Mouse (Mus musculus): ENCODE results near the gene Plekha7. TPM values are rescaled to one million over a fixed set of nuclear protein-coding genes. Genes with fewer than 3 reads are reported as not detected.
"Not testable (repeated sequence)": the region's sequence is repeated elsewhere in the genome, so short reads cannot be mapped to it uniquely, and the experiment has no call there.

Plekha7 gene
- polyA plus RNA-seq, 1 experiment, result 24.4 TPM

GRCm38 (mm10) chr7:116110661-116111060, 197.5 kb downstream of the Plekha7 start:
- TF ChIP-seq CTCF (IDR thresholded peaks at IDR 0.05; ENCODE audit: borderline replicate concordance, control insufficient read depth, extremely low read depth, insufficient read depth, low read length, poor library complexity) (no peak), POLR2A (IDR thresholded peaks at IDR 0.05; ENCODE audit: control insufficient read depth, extremely low read depth, insufficient read depth, low read length, poor library complexity) (no peak)
- Histone ChIP-seq H3K4me1 (replicated peaks; ENCODE audit: control insufficient read depth, insufficient read depth, low read length) (no peaks in the 10 kb centered on the region), H3K4me3 (ENCODE audit: control insufficient read depth, insufficient read depth, low read length) (no peak overlapping the region), H3K27me3 (ENCODE audit: control insufficient read depth, insufficient read depth, low read length) (no peaks in the 10 kb centered on the region), H3K27ac (ENCODE audit: control insufficient read depth, insufficient read depth, low read length) (no peak overlapping the region), H3K36me3 (ENCODE audit: control insufficient read depth, insufficient read depth, low read length) (peaks cover 10% of the 10 kb centered on the region)
- DNase-seq, result no peak
- WGBS, result 81% methylated on average over 3 of the region's 3 CpGs

- TF ChIP-seq CTCF (IDR thresholded peaks at IDR 0.05; ENCODE audit: borderline replicate concordance, control insufficient read depth, extremely low read depth, insufficient read depth, low read length, poor library complexity) (no peak), POLR2A (IDR thresholded peaks at IDR 0.05; ENCODE audit: control insufficient read depth, extremely low read depth, insufficient read depth, low read length, poor library complexity) (no peak)
- WGBS, result 98% methylated on average over 9 of the region's 9 CpGs
- H3K4me1 ChIP-seq (replicated peaks; ENCODE audit: control insufficient read depth, insufficient read depth, low read length), result no peaks in the 10 kb centered on the region
- H3K4me3 ChIP-seq (ENCODE audit: control insufficient read depth, insufficient read depth, low read length), result no peak overlapping the region
- peaks cover 45% of the 10 kb centered on the region for H3K36me3 ChIP-seq (ENCODE audit: control insufficient read depth, insufficient read depth, low read length)
- H3K27me3 ChIP-seq (ENCODE audit: control insufficient read depth, insufficient read depth, low read length), result no peaks in the 10 kb centered on the region
- DNase-seq, result no peak
- H3K27ac ChIP-seq (ENCODE audit: control insufficient read depth, insufficient read depth, low read length), result no peak overlapping the region
Observed at GRCm38 (mm10) chr7:116103091-116103490, 205.1 kb downstream of the Plekha7 start.

- Histone ChIP-seq H3K4me3 (ENCODE audit: control insufficient read depth, insufficient read depth, low read length) (no peak overlapping the region), H3K27ac (ENCODE audit: control insufficient read depth, insufficient read depth, low read length) (no peak overlapping the region), H3K4me1 (replicated peaks; ENCODE audit: control insufficient read depth, insufficient read depth, low read length) (no peaks in the 10 kb centered on the region), H3K36me3 (ENCODE audit: control insufficient read depth, insufficient read depth, low read length) (peaks cover 28% of the 10 kb centered on the region), H3K27me3 (ENCODE audit: control insufficient read depth, insufficient read depth, low read length) (no peaks in the 10 kb centered on the region)
- DNase-seq, result no peak
- TF ChIP-seq POLR2A (IDR thresholded peaks at IDR 0.05; ENCODE audit: control insufficient read depth, extremely low read depth, insufficient read depth, low read length, poor library complexity) (no peak), CTCF (IDR thresholded peaks at IDR 0.05; ENCODE audit: borderline replicate concordance, control insufficient read depth, extremely low read depth, insufficient read depth, low read length, poor library complexity) (no peak)
- WGBS, result 96% methylated on average over 7 of the region's 7 CpGs
Observed at GRCm38 (mm10) chr7:116099952-116100528, 208.1 kb downstream of the Plekha7 start.

- H3K27me3 ChIP-seq (ENCODE audit: control insufficient read depth, insufficient read depth, low read length), result no peaks in the 10 kb centered on the region
- no peaks in the 10 kb centered on the region for H3K36me3 ChIP-seq (ENCODE audit: control insufficient read depth, insufficient read depth, low read length)
- peak overlapping the region; percentile 63 for H3K4me3 ChIP-seq (ENCODE audit: control insufficient read depth, insufficient read depth, low read length)
- no peak for DNase-seq
- TF ChIP-seq CTCF (IDR thresholded peaks at IDR 0.05; ENCODE audit: borderline replicate concordance, control insufficient read depth, extremely low read depth, insufficient read depth, low read length, poor library complexity), result no peak
- no peak for TF ChIP-seq POLR2A (IDR thresholded peaks at IDR 0.05; ENCODE audit: control insufficient read depth, extremely low read depth, insufficient read depth, low read length, poor library complexity)
- peak overlapping the region; percentile 6; the same call in 1 of the 2 replicates for H3K27ac ChIP-seq (ENCODE audit: control insufficient read depth, insufficient read depth, low read length)
- under 1% methylated on average over 19 of the region's 19 CpGs for whole genome bisulfite sequencing
- peaks cover 2% of the 10 kb centered on the region; the same call in 1 of the 2 replicates for H3K4me1 ChIP-seq (replicated peaks; ENCODE audit: control insufficient read depth, insufficient read depth, low read length)
Observed at GRCm38 (mm10) chr7:116093466-116093850, 214.7 kb downstream of the Plekha7 start.

GRCm38 (mm10) chr7:116092710-116093465, 215.3 kb downstream of the Plekha7 start:
- TF ChIP-seq CTCF (IDR thresholded peaks at IDR 0.05; ENCODE audit: borderline replicate concordance, control insufficient read depth, extremely low read depth, insufficient read depth, low read length, poor library complexity) (peak; percentile 64; the same call in 1 of the 2 replicates), POLR2A (IDR thresholded peaks at IDR 0.05; ENCODE audit: control insufficient read depth, extremely low read depth, insufficient read depth, low read length, poor library complexity) (peak; percentile 83)
- H3K27ac ChIP-seq (ENCODE audit: control insufficient read depth, insufficient read depth, low read length), result peak overlapping the region; percentile 28; the same call in 1 of the 2 replicates
- peaks cover 2% of the 10 kb centered on the region; the same call in 1 of the 2 replicates for H3K4me1 ChIP-seq (replicated peaks; ENCODE audit: control insufficient read depth, insufficient read depth, low read length)
- H3K36me3 ChIP-seq (ENCODE audit: control insufficient read depth, insufficient read depth, low read length), result no peaks in the 10 kb centered on the region
- DNase-seq, result peak; percentile 95
- WGBS, result under 1% methylated on average over 38 of the region's 38 CpGs
- H3K27me3 ChIP-seq (ENCODE audit: control insufficient read depth, insufficient read depth, low read length), result no peaks in the 10 kb centered on the region
- H3K4me3 ChIP-seq (ENCODE audit: control insufficient read depth, insufficient read depth, low read length), result peak overlapping the region; percentile 63

GRCm38 (mm10) chr7:116084366-116084765, 223.8 kb downstream of the Plekha7 start, which contains the start of gene Gm4353:
TSS of gene Gm4353 (minus strand) at chr7:116084635.
- not testable (repeated sequence) for H3K27me3 ChIP-seq (ENCODE audit: control insufficient read depth, insufficient read depth, low read length); H3K4me3 ChIP-seq (ENCODE audit: control insufficient read depth, insufficient read depth, low read length); H3K36me3 ChIP-seq (ENCODE audit: control insufficient read depth, insufficient read depth, low read length); H3K27ac ChIP-seq (ENCODE audit: control insufficient read depth, insufficient read depth, low read length); DNase-seq; H3K4me1 ChIP-seq (replicated peaks; ENCODE audit: control insufficient read depth, insufficient read depth, low read length)
- 99% methylated on average over 11 of the region's 11 CpGs for WGBS

Other genes with a start within 250 kb of the Plekha7 start
- gene Gm4353, start 223.7 kb downstream of the Plekha7 start, polyA plus RNA-seq (2012; rRNA removed), result 1.1 and 1.5 TPM in 2 replicates
- gene Rps13, start 25.8 kb upstream of the Plekha7 start, polyA plus RNA-seq (2012; rRNA removed), result 160 and 185 TPM in 2 replicates
- gene Pik3c2a, start 135.1 kb upstream of the Plekha7 start, polyA plus RNA-seq (2012; rRNA removed), result 4.2 and 5.0 TPM in 2 replicates
- 0.70 and 1.2 TPM in 2 replicates for gene Nucb2, start 196.0 kb upstream of the Plekha7 start, polyA plus RNA-seq (2012; rRNA removed)

All from thymus, adult 2 months (tissue).